Mouse (Mus musculus) kidney, adult 2 months (tissue): ENCODE results near the gene Slc12a4. TPM values are rescaled to one million over a fixed set of nuclear protein-coding genes. Genes with fewer than 3 reads are reported as not detected.
A peak's percentile ranks its signal among the peaks of the same experiment; 100 is the strongest.

Source experiments
- DNase-seq: peaks from one replicate; pipeline ENCODE4 v3.0.0; 2021
- H3K27ac ChIP-seq: fragments of 200-500 bp; 2 replicates; pipeline ENCODE4 v1.5.1; 2012; ENCODE audit warnings: low read depth, low read length, control low read depth, inconsistent platforms; ENCODE audit not compliant: insufficient read depth
- H3K27me3 ChIP-seq: fragments of 200-500 bp; replicated peaks from 2 replicates; pipeline ENCODE4 v1.6.1; 2012; ENCODE audit warnings: mild to moderate bottlenecking, moderate library complexity, low read length, inconsistent platforms; ENCODE audit not compliant: control insufficient read depth, insufficient read depth
- H3K36me3 ChIP-seq: fragments of 200-500 bp; 2 replicates; pipeline ENCODE4 v1.6.1; 2012; ENCODE audit warnings: mild to moderate bottlenecking, moderate library complexity, low read length, inconsistent platforms; ENCODE audit not compliant: control insufficient read depth, insufficient read depth
- H3K4me1 ChIP-seq: fragments of 200-500 bp; 2 replicates; pipeline ENCODE4 v1.6.1; 2011; ENCODE audit warnings: low read length; ENCODE audit not compliant: control insufficient read depth, insufficient read depth
- H3K4me3 ChIP-seq: fragments of 200-500 bp; 2 replicates; pipeline ENCODE4 v1.5.1; 2011; ENCODE audit warnings: mild to moderate bottlenecking, low read depth, low read length, control low read depth; ENCODE audit not compliant: insufficient read depth
- CTCF ChIP-seq: fragments of 200-500 bp; conservative IDR thresholded peaks from 2 replicates; pipeline ENCODE4 v1.5.1; 2011; ENCODE audit warnings: low read depth, mild to moderate bottlenecking, control low read depth, low read length, moderate library complexity, mixed read lengths; ENCODE audit not compliant: insufficient read depth, insufficient read length
- POLR2A ChIP-seq: fragments of 200-500 bp; IDR thresholded peaks from one replicate; pipeline ENCODE4 v1.6.1; 2011; ENCODE audit warnings: low read depth, low read length, control low read depth
- WGBS: fragments of 180-500 bp; shearing (Covaris S2); methylation state at CpG from one replicate; pipeline ENCODE4 v1.1.7; 2018; 5-methylcytosine and 5-hydroxymethylcytosine counted together
- polyA plus RNA-seq: library from polyadenylated mRNA; depleted of rRNA; stranded (reverse); fragments of >200 nt; gene quantifications from 2 replicates; pipeline ENCODE4 v1.2.3, GENCODE M21; 2012

The Slc12a4 gene
- polyA plus RNA-seq, 1 experiment = 30.9 TPM

GRCm38 (mm10) chr8:105932525-105932924 is 33.4 kb downstream of the Slc12a4 start:
- Histone ChIP-seq H3K4me1 (peaks cover 4% of the 10 kb centered on the region; the same call in 1 of the 2 replicates), H3K36me3 (no peaks in the 10 kb centered on the region), H3K27ac (no peak overlapping the region), H3K27me3 (no peaks in the 10 kb centered on the region), H3K4me3 (no peak overlapping the region)
- DNase-seq = no peak
- no peak for TF ChIP-seq CTCF
- 90% methylated on average over 11 of the region's 11 CpGs for WGBS

GRCm38 (mm10) chr8:105931271-105931670 is 34.6 kb downstream of the Slc12a4 start:
- TF ChIP-seq CTCF (no peak), POLR2A (no peak)
- Histone ChIP-seq H3K36me3 (no peaks in the 10 kb centered on the region), H3K4me3 (no peak overlapping the region), H3K4me1 (no peaks in the 10 kb centered on the region), H3K27me3 (no peaks in the 10 kb centered on the region), H3K27ac (no peak overlapping the region)
- DNase-seq = no peak
- WGBS = 98% methylated on average over 3 of the region's 3 CpGs

GRCm38 (mm10) chr8:105930602-105931001 is 35.3 kb downstream of the Slc12a4 start:
- H3K4me3 ChIP-seq = no peak overlapping the region
- no peak overlapping the region for H3K27ac ChIP-seq
- no peaks in the 10 kb centered on the region for H3K4me1 ChIP-seq
- peak; percentile 81 for DNase-seq
- H3K27me3 ChIP-seq = no peaks in the 10 kb centered on the region
- no peaks in the 10 kb centered on the region for H3K36me3 ChIP-seq
- TF ChIP-seq POLR2A (no peak), CTCF (peak; percentile 97)
- 20% methylated on average over 8 of the region's 8 CpGs for WGBS

- WGBS = 79% methylated on average over 3 of the region's 3 CpGs
- Histone ChIP-seq H3K27me3 (no peaks in the 10 kb centered on the region), H3K27ac (no peak overlapping the region), H3K4me3 (no peak overlapping the region), H3K36me3 (no peaks in the 10 kb centered on the region), H3K4me1 (no peaks in the 10 kb centered on the region)
- DNase-seq = no peak
- TF ChIP-seq CTCF (no peak), POLR2A (no peak)
Observed at GRCm38 (mm10) chr8:105925123-105925522, 40.8 kb downstream of the Slc12a4 start.

GRCm38 (mm10) chr8:105919390-105919789 is 46.5 kb downstream of the Slc12a4 start:
- H3K27ac ChIP-seq = no peak overlapping the region
- WGBS = 70% methylated on average over 3 of the region's 3 CpGs
- TF ChIP-seq CTCF = no peak
- no peak for DNase-seq
- no peaks in the 10 kb centered on the region for H3K27me3 ChIP-seq
- H3K36me3 ChIP-seq = no peaks in the 10 kb centered on the region
- H3K4me3 ChIP-seq = no peak overlapping the region
- H3K4me1 ChIP-seq = no peaks in the 10 kb centered on the region

GRCm38 (mm10) chr8:105900941-105901616 is 64.8 kb downstream of the Slc12a4 start:
- DNase-seq = no peak
- Histone ChIP-seq H3K27ac (no peak overlapping the region), H3K4me1 (peaks cover 2% of the 10 kb centered on the region; the same call in 1 of the 2 replicates), H3K27me3 (no peaks in the 10 kb centered on the region), H3K4me3 (peak overlapping the region; percentile 90), H3K36me3 (no peaks in the 10 kb centered on the region; the same call in 1 of the 2 replicates)
- TF ChIP-seq CTCF (no peak), POLR2A (no peak)
- WGBS = 25% methylated on average over 16 of the region's 16 CpGs

- Histone ChIP-seq H3K4me1 (peaks cover 2% of the 10 kb centered on the region; the same call in 1 of the 2 replicates), H3K27me3 (no peaks in the 10 kb centered on the region), H3K36me3 (no peaks in the 10 kb centered on the region; the same call in 1 of the 2 replicates), H3K4me3 (peak within 1 kb of the TSS; percentile 90), H3K27ac (peak within 1 kb of the TSS; percentile 59)
- TF ChIP-seq CTCF (no peak), POLR2A (peak; percentile 43)
- peak; percentile 95 for DNase-seq
- WGBS = under 1% methylated on average over 68 of the region's 68 CpGs
Observed at GRCm38 (mm10) chr8:105900180-105900940, 65.5 kb downstream of the Slc12a4 start, which contains the start of gene Pskh1. Pskh1 (plus strand) TSS chr8:105900441.
